Mouse (Mus musculus): ENCODE data around the gene Ndfip2. TPM values are rescaled to one million over a fixed set of nuclear protein-coding genes. Genes with fewer than 3 reads are reported as not detected.

Ndfip2 gene
- polyA plus RNA-seq, 1 experiment from 2014 or later: 99.9 TPM

DNA sequence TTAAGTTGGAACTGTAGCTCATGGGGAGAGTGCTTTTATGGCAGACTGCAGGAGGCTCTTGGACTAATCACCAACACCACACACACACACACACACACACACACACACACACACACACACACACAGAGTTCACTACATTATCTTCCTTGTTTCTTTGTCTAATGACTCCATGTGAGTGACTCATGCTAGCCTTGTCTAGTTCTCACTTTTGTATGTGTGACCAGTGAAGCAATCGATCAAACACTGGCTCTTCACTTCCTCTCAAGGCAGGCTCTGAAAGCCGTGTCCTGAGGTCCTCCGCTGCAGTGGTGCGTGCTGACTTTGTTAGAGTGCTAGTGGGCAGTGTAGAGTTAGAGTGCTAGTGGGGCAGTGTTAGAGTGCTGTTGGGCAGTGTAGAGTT is 30.2 kb downstream of the Ndfip2 start:
- no peaks in the 10 kb centered on the region for H3K27me3 ChIP-seq (replicated peaks)
- H3K4me2 ChIP-seq (replicated peaks): no peak overlapping the region
- no peak for ATAC-seq (ENCODE audit: low FRiP score, low read depth)
- H3K9ac ChIP-seq: no peak overlapping the region
- H3K4me3 ChIP-seq: no peak overlapping the region
- WGBS: 94% methylated on average over 4 of the region's 4 CpGs
- no peak overlapping the region for H3K27ac ChIP-seq
- H3K9me3 ChIP-seq: no peaks in the 10 kb centered on the region
- H3K36me3 ChIP-seq: peaks cover 10% of the 10 kb centered on the region; the same call in 1 of the 2 replicates
- no peaks in the 10 kb centered on the region for H3K4me1 ChIP-seq

GRCm38 (mm10) chr14:105292139-105292538 is 33.8 kb downstream of the Ndfip2 start:
- no peaks in the 10 kb centered on the region for H3K4me1 ChIP-seq
- H3K4me2 ChIP-seq (replicated peaks): no peak overlapping the region
- no peaks in the 10 kb centered on the region for H3K27me3 ChIP-seq (replicated peaks)
- peaks cover 10% of the 10 kb centered on the region; the same call in 1 of the 2 replicates for H3K36me3 ChIP-seq
- no peak overlapping the region for H3K4me3 ChIP-seq
- H3K9me3 ChIP-seq: no peaks in the 10 kb centered on the region
- WGBS: 93% methylated on average over 9 of the region's 9 CpGs
- ATAC-seq (ENCODE audit: low FRiP score, low read depth): no peak
- H3K9ac ChIP-seq: no peak overlapping the region
- no peak overlapping the region for H3K27ac ChIP-seq

DNA sequence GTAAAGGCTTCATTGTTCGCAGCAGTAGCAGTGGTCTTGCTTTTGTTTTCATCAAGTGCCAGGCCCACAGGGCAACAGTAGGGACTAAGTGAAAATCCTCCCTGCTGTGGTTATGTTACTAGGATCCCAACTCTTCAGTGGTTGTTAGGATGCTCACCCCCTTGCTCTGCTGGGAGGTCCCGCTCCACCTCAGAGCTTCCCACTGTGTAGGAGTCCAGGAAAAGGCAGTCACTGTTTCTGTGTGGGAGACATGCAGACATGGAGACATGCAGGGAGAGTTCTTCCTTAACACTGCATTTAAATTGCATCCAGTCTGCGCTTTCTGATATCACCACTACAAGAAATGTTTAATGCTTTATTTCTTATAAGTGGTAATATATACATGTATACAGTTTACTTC is 35.4 kb downstream of the Ndfip2 start:
- Histone ChIP-seq H3K36me3 (peaks cover 8% of the 10 kb centered on the region; the same call in 1 of the 2 replicates), H3K4me2 (replicated peaks) (no peak overlapping the region), H3K9me3 (no peaks in the 10 kb centered on the region), H3K9ac (no peak overlapping the region), H3K4me3 (no peak overlapping the region), H3K27me3 (replicated peaks) (no peaks in the 10 kb centered on the region), H3K4me1 (no peaks in the 10 kb centered on the region), H3K27ac (no peak overlapping the region)
- ATAC-seq (ENCODE audit: low FRiP score, low read depth): no peak
- WGBS: 88% methylated on average over 3 of the region's 3 CpGs

GRCm38 (mm10) chr14:105295820-105296582 is 37.6 kb downstream of the Ndfip2 start:
- 0 out of 2 replicates have a peak, but pooled peaks have one; percentile 53 for ATAC-seq (ENCODE audit: low FRiP score, low read depth)
- Histone ChIP-seq H3K9ac (no peak overlapping the region), H3K36me3 (peaks cover 8% of the 10 kb centered on the region; the same call in 1 of the 2 replicates), H3K9me3 (no peaks in the 10 kb centered on the region), H3K27ac (no peak overlapping the region), H3K4me3 (no peak overlapping the region), H3K4me2 (replicated peaks) (no peak overlapping the region), H3K27me3 (replicated peaks) (no peaks in the 10 kb centered on the region), H3K4me1 (no peaks in the 10 kb centered on the region)
- WGBS: 64% methylated on average over 6 of the region's 6 CpGs

GRCm38 (mm10) chr14:105299744-105300255 is 41.4 kb downstream of the Ndfip2 start:
- 79% methylated on average over 5 of the region's 5 CpGs for WGBS
- H3K4me1 ChIP-seq: no peaks in the 10 kb centered on the region
- no peak overlapping the region for H3K27ac ChIP-seq
- H3K27me3 ChIP-seq (replicated peaks): no peaks in the 10 kb centered on the region
- no peak overlapping the region for H3K4me3 ChIP-seq
- H3K36me3 ChIP-seq: peaks cover 4% of the 10 kb centered on the region; the same call in 1 of the 2 replicates
- no peak overlapping the region for H3K4me2 ChIP-seq (replicated peaks)
- H3K9me3 ChIP-seq: no peaks in the 10 kb centered on the region
- ATAC-seq (ENCODE audit: low FRiP score, low read depth): no peak
- H3K9ac ChIP-seq: no peak overlapping the region

DNA sequence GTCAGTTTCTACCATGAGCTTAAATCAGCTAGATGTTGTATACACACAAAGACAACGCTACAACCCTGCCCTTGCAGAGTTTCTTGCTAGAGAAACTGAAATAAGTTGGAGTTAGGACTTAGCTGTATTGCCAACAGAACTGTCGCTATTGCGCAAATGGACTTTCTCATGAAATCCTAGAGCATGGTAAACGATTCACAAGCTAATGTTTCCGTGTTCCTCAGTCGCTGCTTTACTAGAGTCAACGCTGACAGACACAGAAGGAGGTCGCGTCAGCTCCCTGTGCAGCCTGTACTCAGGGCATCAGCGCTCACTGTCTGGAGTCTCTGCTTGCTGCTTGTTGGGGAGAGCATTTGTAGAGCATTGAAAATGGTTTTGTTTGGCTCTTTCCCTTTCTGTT is 42.2 kb downstream of the Ndfip2 start:
- no peaks in the 10 kb centered on the region for H3K27me3 ChIP-seq (replicated peaks)
- no peak for ATAC-seq (ENCODE audit: low FRiP score, low read depth)
- WGBS: 74% methylated on average over 10 of the region's 10 CpGs
- H3K9ac ChIP-seq: no peak overlapping the region
- no peak overlapping the region for H3K27ac ChIP-seq
- H3K4me1 ChIP-seq: no peaks in the 10 kb centered on the region
- no peaks in the 10 kb centered on the region for H3K9me3 ChIP-seq
- peaks cover 4% of the 10 kb centered on the region; the same call in 1 of the 2 replicates for H3K36me3 ChIP-seq
- no peak overlapping the region for H3K4me2 ChIP-seq (replicated peaks)
- H3K4me3 ChIP-seq: no peak overlapping the region

DNA sequence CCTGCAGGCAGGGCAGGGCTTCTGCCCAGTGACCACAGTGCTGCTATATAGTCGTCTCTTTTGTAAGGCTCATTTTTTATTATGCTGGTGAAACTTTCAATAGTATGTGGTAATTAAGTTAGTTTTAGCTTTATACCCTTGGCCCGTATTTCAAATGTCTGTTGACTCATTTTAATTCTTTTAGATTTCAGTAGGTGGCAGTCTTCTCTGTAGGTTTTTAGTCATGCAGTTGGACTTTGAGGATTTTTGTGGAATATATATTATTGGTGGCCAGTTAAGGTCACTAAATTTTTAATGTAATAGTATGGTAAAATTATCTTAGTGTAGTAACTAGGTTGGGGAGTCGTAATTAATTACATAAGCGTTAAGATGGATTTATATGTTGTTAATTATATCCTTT is 44.3 kb downstream of the Ndfip2 start:
- Histone ChIP-seq H3K27ac (no peak overlapping the region), H3K4me1 (no peaks in the 10 kb centered on the region), H3K36me3 (no peaks in the 10 kb centered on the region; the same call in 1 of the 2 replicates), H3K4me3 (no peak overlapping the region), H3K4me2 (replicated peaks) (no peak overlapping the region), H3K9ac (no peak overlapping the region), H3K27me3 (replicated peaks) (no peaks in the 10 kb centered on the region), H3K9me3 (no peaks in the 10 kb centered on the region)
- WGBS: 71% methylated on average over 4 of the region's 4 CpGs
- ATAC-seq (ENCODE audit: low FRiP score, low read depth): no peak

- ATAC-seq (ENCODE audit: low FRiP score, low read depth): no peak
- no peaks in the 10 kb centered on the region for H3K9me3 ChIP-seq
- H3K4me1 ChIP-seq: no peaks in the 10 kb centered on the region
- H3K27ac ChIP-seq: no peak overlapping the region
- H3K4me3 ChIP-seq: no peak overlapping the region
- no peaks in the 10 kb centered on the region for H3K27me3 ChIP-seq (replicated peaks)
- WGBS: 83% methylated on average over 4 of the region's 4 CpGs
- H3K9ac ChIP-seq: no peak overlapping the region
- peaks cover 3% of the 10 kb centered on the region; the same call in 1 of the 2 replicates for H3K36me3 ChIP-seq
- no peak overlapping the region for H3K4me2 ChIP-seq (replicated peaks)
Measured at GRCm38 (mm10) chr14:105307716-105308115, 49.3 kb downstream of the Ndfip2 start.

GRCm38 (mm10) chr14:105312366-105312765 is 54.0 kb downstream of the Ndfip2 start:
- ATAC-seq (ENCODE audit: low FRiP score, low read depth): no peak
- WGBS: 88% methylated on average over 4 of the region's 4 CpGs

GRCm38 (mm10) chr14:105312944-105313343 is 54.6 kb downstream of the Ndfip2 start:
- WGBS: 87% methylated on average over 2 of the region's 2 CpGs
- H3K36me3 ChIP-seq: peaks cover 1% of the 10 kb centered on the region; the same call in 1 of the 2 replicates
- H3K27ac ChIP-seq: no peak overlapping the region
- H3K9ac ChIP-seq: no peak overlapping the region
- ATAC-seq (ENCODE audit: low FRiP score, low read depth): no peak
- no peaks in the 10 kb centered on the region for H3K27me3 ChIP-seq (replicated peaks)
- H3K4me1 ChIP-seq: no peaks in the 10 kb centered on the region
- H3K4me3 ChIP-seq: no peak overlapping the region
- H3K4me2 ChIP-seq (replicated peaks): no peak overlapping the region
- H3K9me3 ChIP-seq: no peaks in the 10 kb centered on the region

More at GRCm38 (mm10) chr14:105312366-105312765, 54.0 kb downstream of the Ndfip2 start:
- Histone ChIP-seq H3K4me2 (replicated peaks) (no peak overlapping the region), H3K4me3 (no peak overlapping the region), H3K9me3 (no peaks in the 10 kb centered on the region), H3K4me1 (no peaks in the 10 kb centered on the region), H3K36me3 (peaks cover 3% of the 10 kb centered on the region; the same call in 1 of the 2 replicates), H3K27me3 (replicated peaks) (no peaks in the 10 kb centered on the region), H3K9ac (no peak overlapping the region), H3K27ac (no peak overlapping the region)

- Histone ChIP-seq H3K4me3 (no peak overlapping the region), H3K9me3 (no peaks in the 10 kb centered on the region), H3K27ac (no peak overlapping the region), H3K4me2 (replicated peaks) (no peak overlapping the region), H3K4me1 (no peaks in the 10 kb centered on the region), H3K27me3 (replicated peaks) (no peaks in the 10 kb centered on the region), H3K36me3 (no peaks in the 10 kb centered on the region; the same call in 1 of the 2 replicates), H3K9ac (no peak overlapping the region)
- no peak for ATAC-seq (ENCODE audit: low FRiP score, low read depth)
- 56% methylated on average over 5 of the region's 5 CpGs for WGBS
Measured at GRCm38 (mm10) chr14:105313877-105314276, 55.5 kb downstream of the Ndfip2 start.

DNA sequence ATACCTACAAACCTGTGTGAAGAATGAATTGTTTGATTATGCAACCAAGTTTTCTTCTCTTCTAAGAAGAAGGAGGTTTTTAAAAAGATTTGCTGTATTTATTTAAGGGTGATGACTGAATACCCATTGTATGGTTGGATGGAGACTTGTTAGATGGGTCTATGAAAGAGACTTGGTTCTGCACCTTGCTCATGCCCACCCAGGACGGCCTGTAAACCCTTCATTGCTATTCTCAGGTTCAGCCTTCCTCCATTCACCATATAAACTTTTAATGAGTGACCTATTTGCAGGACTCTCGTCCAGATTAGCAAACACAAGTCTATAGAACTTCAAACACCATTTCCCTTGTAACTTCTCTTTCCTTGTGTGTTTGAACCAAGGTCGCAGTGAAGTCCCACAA is 63.3 kb downstream of the Ndfip2 start:
- H3K27ac ChIP-seq: no peak overlapping the region
- no peaks in the 10 kb centered on the region for H3K27me3 ChIP-seq (replicated peaks)
- H3K36me3 ChIP-seq: no peaks in the 10 kb centered on the region
- WGBS: 83% methylated on average over 3 of the region's 3 CpGs
- no peak overlapping the region for H3K4me2 ChIP-seq (replicated peaks)
- no peak for ATAC-seq (ENCODE audit: low FRiP score, low read depth)
- H3K4me3 ChIP-seq: no peak overlapping the region
- H3K9me3 ChIP-seq: no peaks in the 10 kb centered on the region; the same call in 1 of the 2 replicates
- no peaks in the 10 kb centered on the region for H3K4me1 ChIP-seq
- H3K9ac ChIP-seq: no peak overlapping the region

All from neural tube, embryonic 12.5 days (tissue).